Mouse (Mus musculus) liver, embryonic 14 days (tissue): Measurements from ENCODE around the gene Gzmk. TPM values are rescaled to one million over a fixed set of nuclear protein-coding genes. Genes with fewer than 3 reads are reported as not detected.

Source experiments
- polyA plus RNA-seq: library from polyadenylated mRNA; depleted of rRNA; stranded (reverse); fragments of >200 nt; gene quantifications from 2 replicates; pipeline ENCODE4 v1.2.3, GENCODE M21; 2012; rRNA removed

Gzmk gene
- not detected in 2 replicates for polyA plus RNA-seq

GRCm38 (mm10) chr13:113225811-113226210 lies at the start of gene Gzmk:
Gene Gzmk, minus strand, starts transcription at chr13:113225908.

GRCm38 (mm10) chr13:113209624-113210023 lies 16.1 kb downstream of the Gzmk start, which contains the start of gene Esm1:
Gene Esm1, plus strand, starts transcription at chr13:113209659.

Other genes starting within 250 kb of the Gzmk start
- 0.08 and 0.14 TPM in 2 replicates for gene Ccno, start 238.1 kb downstream of the Gzmk start, polyA plus RNA-seq
- gene Mcidas, start 232.1 kb downstream of the Gzmk start, polyA plus RNA-seq = not detected in 2 replicates
- gene Cdc20b, start 190.8 kb downstream of the Gzmk start, polyA plus RNA-seq = not detected in 2 replicates
- gene Gpx8, start 179.5 kb downstream of the Gzmk start, polyA plus RNA-seq = 3.2 and 4.4 TPM in 2 replicates
- gene Gzma, start 124.9 kb downstream of the Gzmk start, polyA plus RNA-seq = 0.20 and 0.32 TPM in 2 replicates
- gene Esm1, start 16.2 kb downstream of the Gzmk start, polyA plus RNA-seq = 0.33 and 0.35 TPM in 2 replicates
- 0.18 and 0.36 TPM in 2 replicates for gene BC067074, start 67.3 kb upstream of the Gzmk start, polyA plus RNA-seq